Mouse (Mus musculus) mouse embryonic stem cell (cell line): Measurements from ENCODE around the gene Rbfox2.
"Not testable (repeated sequence)": the region's sequence is repeated elsewhere in the genome, so short reads cannot be mapped to it uniquely, and the experiment has no call there.

ENCODE experiments used
- in situ Hi-C, 2 experiments: fragments of 300-500 bp; cut with MboI; formaldehyde crosslinking; loops; 1 replicate in 1 of 2; 3 replicates in 1 of 2; pipeline ENCODE4 v1.14.3; 2019 to 2020; ENCODE audit warnings: low sequenced_read_pairs in 2 of 2, low pct_unique_long_range_greater_than_20kb in 1 of 2, mixed read lengths in 1 of 2; ENCODE audit not compliant: unreplicated experiment in 1 of 2

The Rbfox2 gene

GRCm38 (mm10) chr15:77336287-77336967 is 29.6 kb upstream of the Rbfox2 start:
- in situ Hi-C loops = no loop called here

DNA sequence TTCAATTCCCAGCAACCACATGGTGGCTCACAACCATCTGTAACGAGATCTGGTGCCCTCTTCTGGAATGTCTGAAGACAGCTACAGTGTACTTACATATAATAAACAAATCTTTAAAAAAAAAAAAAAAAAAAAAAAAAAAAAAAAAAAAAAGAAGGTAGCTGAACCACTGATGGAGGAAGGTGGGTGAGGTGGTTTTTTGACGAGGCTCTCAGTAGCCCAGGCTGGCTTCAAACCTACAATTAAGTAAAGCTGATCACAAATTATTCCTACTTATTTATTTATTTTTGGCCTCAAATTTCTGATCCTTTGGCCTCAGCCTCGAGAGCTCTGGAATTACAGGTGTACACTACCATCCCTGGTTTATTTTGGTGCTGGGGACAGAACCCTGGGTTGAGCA is 28.4 kb upstream of the Rbfox2 start:
- in situ Hi-C loops = not testable (repeated sequence)

DNA sequence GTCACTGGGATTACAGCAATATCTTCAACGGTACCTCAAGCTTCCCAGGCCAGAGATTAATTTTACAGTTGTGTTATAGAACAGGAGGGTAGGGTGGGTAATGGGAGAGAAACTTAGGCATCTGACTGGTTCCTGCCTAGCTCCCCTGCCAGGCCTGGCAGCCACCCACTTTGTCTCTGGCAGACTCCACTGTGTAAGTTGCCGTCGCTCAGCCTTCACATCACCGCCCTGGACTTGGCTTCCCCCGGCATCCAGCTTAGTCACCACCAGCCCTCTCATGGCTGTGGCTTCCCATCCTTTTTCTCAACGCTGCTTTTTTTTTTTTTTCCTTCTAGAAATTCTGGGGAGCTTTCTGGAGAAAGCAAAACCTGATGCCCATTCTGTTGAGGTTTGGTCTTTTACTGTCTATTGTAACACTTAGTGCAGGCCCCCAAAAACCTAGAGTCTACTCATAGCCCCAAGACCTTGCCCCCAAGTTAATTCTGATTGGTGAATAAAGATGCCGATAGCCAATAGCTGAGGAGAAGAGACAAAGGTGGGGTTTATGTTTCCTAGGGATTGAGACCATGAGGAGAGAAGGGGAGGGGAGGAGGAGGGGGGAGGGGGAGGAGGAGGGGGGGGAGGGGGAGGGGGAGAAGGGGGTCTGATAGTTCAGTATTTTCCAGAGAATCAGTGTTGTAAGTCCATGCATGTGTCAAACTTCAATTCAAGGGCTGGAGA is 25.6 kb upstream of the Rbfox2 start:
- in situ Hi-C loops = no loop called here

GRCm38 (mm10) chr15:77331444-77331843 is 24.6 kb upstream of the Rbfox2 start:
- in situ Hi-C loops = no loop called here

GRCm38 (mm10) chr15:77329681-77330180 is 22.9 kb upstream of the Rbfox2 start:
- in situ Hi-C loops = no loop called here

DNA sequence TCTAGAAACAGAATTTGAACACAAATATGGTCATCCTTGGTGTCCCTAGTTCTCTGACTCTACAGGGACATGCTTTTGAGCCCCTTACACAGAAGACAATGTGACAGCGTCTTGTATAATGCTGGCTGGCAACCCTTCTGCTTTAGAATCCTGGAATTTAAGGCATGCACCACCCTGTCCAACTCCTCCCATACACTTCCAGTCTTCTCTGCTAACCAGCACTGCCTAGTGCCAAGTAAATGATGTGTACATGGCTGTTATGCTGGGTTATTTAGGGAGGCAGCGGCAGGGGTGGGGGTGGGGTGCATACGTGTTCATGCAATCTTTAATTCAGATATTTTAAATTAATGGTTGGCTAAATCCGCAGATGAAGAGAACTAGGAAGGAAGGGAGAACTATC is 19.6 kb upstream of the Rbfox2 start:
- in situ Hi-C loops = no loop called here

GRCm38 (mm10) chr15:77324426-77324825 is 17.6 kb upstream of the Rbfox2 start:
- in situ Hi-C loops = no loop called here

- in situ Hi-C loops = no loop called here
Observed at GRCm38 (mm10) chr15:77323226-77323625, 16.4 kb upstream of the Rbfox2 start.

DNA sequence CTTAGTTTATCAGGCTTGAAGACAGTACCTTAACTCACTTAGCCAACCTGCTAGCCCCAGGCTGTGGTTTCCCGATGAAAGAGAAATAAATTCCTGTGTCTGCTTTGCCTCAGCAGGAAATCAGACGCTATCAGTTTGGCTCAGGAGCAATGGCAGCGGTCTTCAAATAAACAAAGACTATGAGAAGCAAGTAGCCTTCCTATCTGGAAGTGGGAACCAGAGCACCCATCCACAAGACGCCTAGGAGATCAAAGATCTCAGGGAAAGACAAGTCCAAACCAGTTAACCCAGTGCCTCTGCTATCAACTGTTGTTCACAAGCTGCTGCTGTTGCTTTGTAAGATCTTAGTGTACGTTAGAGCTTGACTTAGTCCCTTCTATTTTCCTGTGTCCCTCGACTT is 6.9 kb upstream of the Rbfox2 start:
- in situ Hi-C loops = no loop called here

GRCm38 (mm10) chr15:77312796-77313195 is 6.0 kb upstream of the Rbfox2 start:
- in situ Hi-C loops = no loop called here

DNA sequence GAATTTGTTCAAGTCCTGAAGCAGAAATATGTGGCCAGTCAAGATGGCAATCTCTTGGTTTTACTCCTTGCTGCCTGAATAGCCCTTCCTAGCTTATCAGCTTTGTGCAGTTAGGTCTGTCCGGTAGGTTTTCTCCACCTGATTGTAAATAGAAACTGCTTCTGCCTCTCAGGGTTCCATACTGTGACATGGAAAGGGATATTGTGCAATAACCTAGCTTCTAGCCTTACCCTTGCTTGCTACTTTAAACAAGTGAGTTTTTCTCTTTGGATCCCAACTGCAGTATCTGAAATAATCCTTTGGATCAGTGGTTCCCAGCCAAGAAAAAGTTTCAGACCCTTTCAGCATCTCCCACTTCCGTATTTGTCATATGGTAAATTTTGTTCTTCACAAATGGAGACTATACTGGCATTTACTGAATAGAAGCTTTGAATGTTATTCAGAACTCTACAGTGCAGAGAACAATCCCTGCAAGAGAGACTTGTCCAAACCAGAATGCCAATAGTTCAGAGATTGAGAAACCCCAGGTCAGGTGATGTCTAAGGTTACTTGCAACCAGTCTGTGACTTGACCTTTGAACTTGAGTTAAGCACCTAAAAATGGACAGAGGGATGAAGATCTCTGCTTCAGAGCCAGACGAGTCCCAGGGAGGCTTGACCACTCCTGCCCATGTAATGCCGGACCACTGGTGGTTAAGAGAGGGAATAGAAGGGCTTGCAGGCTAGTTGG is 1.1 kb upstream of the Rbfox2 start:
- in situ Hi-C loops = no loop called here

DNA sequence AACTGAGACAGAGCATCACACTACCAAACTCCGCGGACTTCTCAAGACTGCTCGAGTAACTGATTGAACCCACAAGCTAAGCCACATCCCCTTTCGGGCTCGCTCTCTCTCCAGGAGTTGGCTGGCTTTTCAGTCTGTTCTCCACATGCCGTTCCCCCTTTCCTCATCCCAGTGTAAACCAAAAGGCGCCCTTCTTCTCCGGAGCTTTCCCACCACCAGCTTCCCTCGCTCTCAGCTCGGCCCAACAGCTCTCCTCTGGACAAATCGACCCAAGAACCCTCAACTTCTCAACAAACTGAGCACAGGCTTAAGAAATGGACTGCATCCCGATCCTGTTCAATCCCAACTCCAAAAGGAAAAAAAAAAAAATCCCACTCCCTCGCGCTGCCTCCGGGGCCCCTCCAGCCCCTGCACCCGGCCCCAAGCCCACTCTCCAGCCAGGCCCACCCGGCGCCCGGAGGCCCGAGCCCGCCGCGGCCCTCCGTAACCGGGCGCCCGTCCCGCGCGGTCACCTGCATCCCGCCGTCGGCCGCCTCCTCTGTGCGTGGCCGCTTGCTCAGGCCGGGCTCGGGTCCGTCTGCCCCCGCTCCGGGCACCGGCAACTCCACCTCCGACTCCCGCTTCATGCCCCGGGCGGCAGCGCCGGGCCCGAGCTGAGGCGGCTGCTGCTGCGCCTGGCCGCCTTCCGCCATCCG is 805 bp downstream of the Rbfox2 start:
- in situ Hi-C loops = no loop called here

- in situ Hi-C loops = no loop called here
Observed at GRCm38 (mm10) chr15:77304960-77305359, 1.8 kb downstream of the Rbfox2 start.

GRCm38 (mm10) chr15:77301122-77301521 is 5.7 kb downstream of the Rbfox2 start:
- in situ Hi-C loops = no loop called here

GRCm38 (mm10) chr15:77298564-77298963 is 8.2 kb downstream of the Rbfox2 start:
- in situ Hi-C loops = no loop called here

- in situ Hi-C loops = no loop called here
Observed at GRCm38 (mm10) chr15:77296635-77297034, 10.2 kb downstream of the Rbfox2 start.

- in situ Hi-C loops = no loop called here
Observed at GRCm38 (mm10) chr15:77293493-77293892, 13.3 kb downstream of the Rbfox2 start.

- in situ Hi-C loops = no loop called here
Observed at GRCm38 (mm10) chr15:77292381-77292780, 14.4 kb downstream of the Rbfox2 start.

DNA sequence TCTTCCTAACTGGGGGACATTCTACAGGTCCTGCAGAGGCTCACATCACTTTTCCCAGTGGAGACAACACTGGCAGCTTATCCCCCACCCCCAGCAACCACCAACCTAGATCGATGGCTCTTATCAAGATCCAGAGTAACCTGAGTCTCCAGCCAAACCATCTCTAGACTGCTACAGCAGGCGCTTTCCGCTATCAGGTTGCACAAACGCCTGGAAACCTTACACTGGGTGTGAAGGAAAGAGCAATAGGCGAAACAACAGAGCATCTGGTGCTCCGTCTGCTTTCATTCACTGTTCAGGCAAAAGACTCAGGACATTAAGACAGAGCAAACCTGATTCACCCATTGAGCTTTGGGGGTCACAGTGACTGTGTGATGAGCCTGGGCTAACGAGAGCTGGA is 15.3 kb downstream of the Rbfox2 start:
- in situ Hi-C loops = no loop called here
